Mouse (Mus musculus) embryo, embryonic 11.5 days (tissue): ENCODE results near the gene Rab44.

Experiments used
- DNase-seq: peaks from one replicate; pipeline ENCODE4 v3.0.0-alpha.2; 2012; ENCODE audit warnings: low read depth, low spot score

Rab44 gene

GRCm38 (mm10) chr17:29129341-29129740 is 15.4 kb downstream of the Rab44 start:
- no peak for DNase-seq

DNA sequence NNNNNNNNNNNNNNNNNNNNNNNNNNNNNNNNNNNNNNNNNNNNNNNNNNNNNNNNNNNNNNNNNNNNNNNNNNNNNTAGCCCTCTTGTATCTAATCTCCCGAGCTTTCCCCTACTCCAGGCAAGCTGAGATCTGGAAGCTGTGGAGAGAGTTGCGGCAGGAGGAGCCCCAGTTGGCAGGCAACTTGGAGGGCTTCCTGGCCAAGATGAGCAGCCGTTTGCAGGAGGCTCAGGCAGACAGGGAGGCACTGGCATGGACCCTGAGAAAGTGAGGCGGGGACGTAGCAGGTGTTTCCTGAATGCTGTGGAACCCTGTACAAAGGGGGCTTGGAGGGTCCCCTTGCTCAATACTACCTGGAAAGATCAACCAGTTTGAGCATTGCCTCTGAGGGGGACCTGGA is 21.1 kb downstream of the Rab44 start:
- no peak for DNase-seq

GRCm38 (mm10) chr17:29136236-29136635 is 22.3 kb downstream of the Rab44 start:
- no peak for DNase-seq

- no peak for DNase-seq
Observed at GRCm38 (mm10) chr17:29137906-29138305, 24.0 kb downstream of the Rab44 start.

DNA sequence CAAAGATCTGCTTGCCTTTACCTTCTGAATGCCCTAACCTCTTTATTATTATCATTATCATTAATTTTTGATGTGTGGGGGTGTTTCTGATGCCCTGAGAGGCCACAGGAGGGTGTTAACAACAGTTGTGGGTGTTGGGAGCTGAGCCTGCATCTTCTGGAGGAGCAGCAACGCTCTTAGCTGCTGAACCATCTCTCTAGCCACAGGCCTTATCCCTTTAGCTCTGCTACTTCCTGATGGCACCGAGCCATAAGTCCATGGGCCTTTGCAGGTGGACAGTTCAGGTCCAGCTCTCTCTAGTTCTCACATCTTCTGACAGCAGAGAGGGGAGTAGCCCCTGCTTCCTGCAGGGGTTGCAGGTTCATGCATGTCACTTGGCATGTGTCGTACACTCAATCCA is 27.6 kb downstream of the Rab44 start:
- no peak for DNase-seq

DNA sequence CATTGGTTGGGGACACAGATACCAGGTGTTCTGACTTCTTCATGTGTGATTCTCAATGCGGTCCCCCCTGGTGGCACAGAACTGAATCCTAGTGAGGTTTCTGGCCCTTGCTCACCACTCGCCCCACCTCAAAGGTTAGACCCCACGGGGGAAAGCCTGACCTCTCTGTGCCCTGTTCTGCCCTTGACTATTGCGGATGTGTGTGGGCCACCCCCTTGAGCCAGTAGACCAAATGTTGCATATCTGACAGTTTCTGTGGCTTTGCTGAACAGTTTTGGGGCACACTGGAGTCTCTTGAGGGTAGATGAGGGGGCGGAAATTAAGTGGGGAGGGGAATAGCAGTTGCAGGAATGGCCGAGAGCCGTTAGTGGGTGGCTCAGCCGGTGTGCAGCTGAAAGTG is 29.3 kb downstream of the Rab44 start:
- DNase-seq: no peak

DNA sequence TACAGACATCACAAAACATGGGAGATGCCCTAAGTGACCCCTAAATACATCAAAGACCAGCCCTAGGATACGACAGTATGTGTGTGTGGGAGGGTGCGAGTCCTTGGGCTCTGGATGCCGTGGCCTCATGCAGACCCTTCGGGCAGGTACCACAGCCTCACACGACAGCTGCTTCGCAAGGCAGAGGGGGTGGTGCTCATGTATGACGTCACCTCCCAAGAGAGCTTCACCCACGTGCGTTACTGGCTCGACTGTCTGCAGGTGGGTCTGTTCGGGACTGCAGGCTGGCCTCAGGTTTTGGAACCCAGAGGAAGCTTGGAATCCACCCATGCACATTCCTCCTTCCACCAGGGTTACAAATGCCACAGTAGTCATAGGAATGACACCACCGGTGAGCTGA is 31.2 kb downstream of the Rab44 start:
- DNase-seq: no peak

- DNase-seq: no peak
Observed at GRCm38 (mm10) chr17:29147273-29147672, 33.3 kb downstream of the Rab44 start.

GRCm38 (mm10) chr17:29147773-29148172 is 33.8 kb downstream of the Rab44 start:
- no peak for DNase-seq

DNA sequence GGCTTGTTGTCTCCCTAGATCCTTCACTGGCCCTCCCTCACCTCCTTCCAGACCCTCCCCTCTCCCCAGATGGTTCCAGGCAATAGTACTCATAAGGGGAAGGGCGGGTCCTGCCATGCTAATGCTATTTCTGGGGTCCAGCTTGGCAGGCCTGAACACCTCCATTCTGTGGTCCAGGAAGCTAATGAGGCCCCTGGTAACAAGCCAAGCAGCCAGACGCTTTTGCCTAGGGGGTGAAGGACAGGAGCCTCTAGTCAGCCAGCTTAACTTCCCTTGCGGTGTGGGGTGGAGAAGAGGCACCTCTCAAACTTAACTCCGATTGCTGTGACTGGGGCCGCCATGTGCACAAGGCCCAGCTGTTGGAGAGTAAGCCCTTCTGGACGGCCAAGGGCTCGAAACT is 35.8 kb downstream of the Rab44 start:
- no peak for DNase-seq

GRCm38 (mm10) chr17:29152547-29152946 is 38.6 kb downstream of the Rab44 start:
- no peak for DNase-seq

- no peak for DNase-seq
Observed at GRCm38 (mm10) chr17:29154247-29154646, 40.3 kb downstream of the Rab44 start.

GRCm38 (mm10) chr17:29155355-29156135 is 41.6 kb downstream of the Rab44 start:
- DNase-seq: no peak

- no peak for DNase-seq
Observed at GRCm38 (mm10) chr17:29156396-29156795, 42.5 kb downstream of the Rab44 start.

DNA sequence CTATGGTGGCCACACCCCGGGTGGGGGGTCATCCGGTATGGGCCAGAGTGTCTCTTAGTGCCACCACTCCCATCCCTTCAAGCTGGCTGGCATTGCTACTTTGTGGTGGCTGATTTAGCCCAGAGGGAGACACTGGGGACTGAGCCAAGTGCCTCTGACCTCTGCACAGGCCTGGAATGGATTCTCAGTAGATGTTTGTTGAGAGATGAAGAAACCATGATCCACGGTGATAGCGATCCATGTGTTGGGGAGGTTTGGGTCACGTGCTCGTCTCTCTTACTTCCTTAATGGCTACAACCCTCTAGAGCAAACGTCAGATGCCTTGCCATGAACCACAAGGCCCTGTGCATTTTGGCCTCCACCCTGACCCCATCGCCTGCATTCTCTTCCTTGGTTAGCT is 42.9 kb downstream of the Rab44 start:
- no peak for DNase-seq

DNA sequence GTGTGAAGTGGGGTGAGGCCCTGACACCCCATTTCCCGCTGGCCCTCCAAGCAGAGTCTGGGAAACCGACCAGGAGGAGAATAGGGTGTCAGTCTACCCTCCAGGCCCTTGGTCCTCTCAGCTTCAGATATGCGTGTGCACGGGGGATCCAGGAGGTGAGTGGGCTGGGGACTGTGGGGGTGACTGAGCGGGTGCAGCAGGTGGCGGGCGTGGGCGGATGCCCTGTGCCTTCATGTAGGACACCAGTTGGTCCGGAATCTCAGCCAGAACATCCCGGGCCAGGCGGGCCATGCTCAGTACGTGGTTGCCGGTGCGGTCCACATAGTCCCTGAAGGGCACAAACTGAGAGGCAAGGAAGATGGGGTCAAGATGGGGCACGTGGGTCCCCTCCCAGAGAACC is 45.0 kb downstream of the Rab44 start:
- no peak for DNase-seq

- no peak for DNase-seq
Observed at GRCm38 (mm10) chr17:29159320-29159719, 45.4 kb downstream of the Rab44 start.

DNA sequence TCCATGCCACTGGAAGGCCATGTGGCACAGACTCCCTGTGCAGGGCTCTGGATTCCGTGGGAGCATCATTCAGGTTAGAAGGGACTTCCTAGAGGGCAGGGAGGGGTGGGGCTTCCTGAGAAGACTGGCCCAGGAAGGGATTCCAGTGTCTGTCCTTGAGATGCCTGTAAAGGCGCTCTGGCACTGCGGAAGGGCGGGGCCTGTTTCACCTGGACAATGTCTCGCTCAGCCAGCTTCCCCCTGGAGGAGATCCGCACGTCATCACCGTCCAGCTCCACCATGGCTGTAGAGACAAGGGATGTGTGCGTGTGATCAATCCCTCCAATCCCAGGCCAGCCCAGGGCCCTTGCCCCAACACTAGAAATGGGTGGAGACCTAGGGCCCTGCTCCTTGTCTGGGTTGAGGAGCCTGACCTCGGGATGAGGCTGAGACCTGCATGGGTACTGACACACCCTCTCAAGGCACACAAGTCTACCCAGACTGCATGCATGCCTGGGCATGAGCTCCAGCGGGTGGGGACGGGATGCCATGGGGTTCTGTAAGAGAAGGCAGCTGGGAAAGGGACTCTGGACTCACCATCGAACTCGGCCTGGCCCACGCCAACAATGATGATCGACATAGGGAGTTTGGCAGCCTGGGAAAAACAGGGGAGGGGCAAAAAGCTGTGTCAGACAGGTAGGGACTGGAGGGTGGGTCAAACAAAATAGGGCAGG is 46.0 kb downstream of the Rab44 start:
- DNase-seq: no peak

- no peak for DNase-seq
Observed at GRCm38 (mm10) chr17:29162334-29162733, 48.4 kb downstream of the Rab44 start.

- DNase-seq: no peak
Observed at GRCm38 (mm10) chr17:29164469-29165111, 50.6 kb downstream of the Rab44 start.

GRCm38 (mm10) chr17:29165452-29165851 is 51.5 kb downstream of the Rab44 start:
- DNase-seq: no peak

DNA sequence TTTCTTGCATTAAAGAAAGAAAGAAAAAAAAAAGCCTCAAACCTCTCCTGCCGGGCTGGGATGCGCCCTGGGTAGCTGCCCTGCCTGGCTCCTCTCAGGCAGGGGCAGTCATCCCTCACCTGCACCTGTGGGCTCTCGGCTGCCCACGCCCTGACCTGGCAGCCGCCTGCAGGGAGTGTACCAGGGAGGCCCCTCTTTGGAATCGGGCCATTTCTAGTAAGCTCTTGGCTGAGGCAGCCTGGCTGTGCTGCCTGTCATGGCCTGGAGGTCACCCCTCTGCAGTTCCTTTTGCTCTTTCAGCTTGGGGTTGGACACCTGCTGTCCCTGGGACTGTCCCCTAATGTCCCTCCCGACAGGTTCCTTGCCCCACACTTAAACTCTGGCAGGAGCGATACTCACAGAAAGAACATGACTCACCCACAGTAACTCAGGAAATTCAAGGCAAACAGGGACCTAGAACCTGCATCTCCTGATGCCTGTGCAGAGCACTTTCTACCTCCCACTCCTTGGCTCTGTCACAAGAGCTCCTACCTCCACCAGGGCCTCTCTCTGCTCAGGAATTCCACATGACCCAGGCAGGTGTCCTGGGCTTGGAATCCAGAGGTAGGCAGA is 52.1 kb downstream of the Rab44 start:
- no peak for DNase-seq
